Mouse (Mus musculus): ENCODE measurements around the gene Inhbe.

DNA sequence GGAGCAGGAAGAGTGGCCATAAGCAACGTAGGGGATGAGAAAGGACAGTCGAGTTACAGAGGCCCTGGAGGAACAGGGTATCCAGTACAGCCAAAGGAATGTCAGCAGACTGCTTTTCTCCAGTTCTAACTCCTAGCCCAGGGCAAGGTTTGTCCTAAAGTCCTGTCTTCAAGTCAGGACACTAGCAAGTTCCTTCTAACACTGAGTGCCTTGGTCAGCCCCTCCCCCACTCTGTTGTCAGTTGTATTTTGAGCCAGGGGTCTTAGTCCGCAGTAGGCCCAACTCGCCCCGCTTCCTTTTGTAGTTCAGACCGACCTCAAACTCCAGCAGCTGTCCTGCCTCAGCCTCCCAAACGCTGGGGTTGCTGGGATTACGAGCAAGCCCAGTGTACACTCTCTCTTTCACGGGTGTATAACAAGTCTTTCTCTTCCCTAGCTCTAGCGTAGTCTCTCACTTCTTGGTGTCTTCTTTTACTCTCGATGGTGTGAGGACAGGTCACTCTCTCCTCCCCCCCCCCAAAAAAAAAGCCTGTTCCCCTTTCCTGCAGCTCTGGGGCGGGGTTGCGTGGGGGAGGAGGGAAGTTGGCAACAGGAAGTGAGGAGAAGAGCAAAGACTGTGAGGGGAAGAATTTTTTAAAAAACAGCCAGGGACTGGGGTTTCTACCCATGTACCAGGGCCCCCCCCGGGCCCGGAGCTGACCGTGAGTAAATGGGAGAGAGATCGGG, 30.9 kb downstream of the Inhbe start:
- TF ChIP-seq CTCF (IDR thresholded peaks at IDR 0.05; ENCODE audit: low read depth, low read length) (no peak), POLR2AphosphoS5 (IDR thresholded peaks at IDR 0.05; ENCODE audit: insufficient replicate concordance, low read depth, low read length) (no peak), GATA1 (IDR thresholded peaks at IDR 0.05; ENCODE audit: borderline replicate concordance, low read length) (no peak), TAL1 (conservative IDR thresholded peaks at IDR 0.05; ENCODE audit: low read depth, low read length) (no peak)
